Mouse (Mus musculus): ENCODE measurements around the gene Esrp2.

Esrp2 gene

DNA sequence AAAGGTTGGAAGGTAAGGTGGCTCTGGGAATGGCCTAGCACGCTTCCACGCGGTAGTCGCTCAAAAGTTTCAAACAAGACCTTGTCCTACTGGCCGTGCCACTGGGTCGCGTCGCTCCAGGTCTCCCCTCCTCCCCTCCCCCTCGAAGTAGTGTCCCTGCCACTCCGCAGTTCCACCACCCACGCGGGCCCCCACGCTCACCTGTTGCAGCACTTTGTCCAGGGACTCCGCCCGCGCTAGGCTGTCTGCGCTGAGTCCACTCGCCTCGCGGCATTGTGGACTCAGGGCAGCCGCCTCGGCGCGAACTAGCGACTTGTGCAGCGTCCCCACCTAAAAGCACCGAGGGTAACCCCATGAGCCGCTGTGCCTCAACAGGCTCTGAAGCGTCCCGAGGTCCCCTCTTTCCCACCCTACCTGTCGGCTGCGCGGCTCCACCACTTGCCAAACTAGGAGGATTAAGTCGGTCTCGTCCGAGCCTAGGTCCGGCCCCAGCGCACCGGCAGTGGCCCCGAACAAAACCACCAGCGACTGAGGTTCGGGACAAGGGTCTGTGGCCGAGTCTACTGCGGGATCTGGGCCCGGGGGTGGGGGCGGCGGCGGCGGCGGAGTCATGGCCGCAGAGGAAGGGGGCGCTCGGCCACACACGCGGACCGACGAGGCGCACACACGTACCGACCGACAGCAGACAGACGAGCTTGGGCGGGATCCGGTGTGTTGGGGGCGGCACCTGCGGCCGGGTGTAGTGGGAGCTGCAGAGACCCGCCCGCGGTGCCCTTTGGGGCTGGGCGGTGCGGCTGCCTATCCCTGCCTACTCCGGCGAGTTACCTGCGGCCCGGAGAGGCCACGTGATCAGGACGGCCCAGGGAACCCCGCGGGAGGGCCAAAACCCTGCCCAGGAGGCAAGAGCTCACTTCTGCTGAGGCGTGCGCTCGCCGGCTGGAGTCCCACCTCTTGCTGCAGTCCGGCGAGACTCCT, at the start of gene Esrp2:
Esrp2 (minus strand) TSS at position 819 of the 975 bp plus-strand sequence.
- peak; percentile 76 for DNase-seq

DNA sequence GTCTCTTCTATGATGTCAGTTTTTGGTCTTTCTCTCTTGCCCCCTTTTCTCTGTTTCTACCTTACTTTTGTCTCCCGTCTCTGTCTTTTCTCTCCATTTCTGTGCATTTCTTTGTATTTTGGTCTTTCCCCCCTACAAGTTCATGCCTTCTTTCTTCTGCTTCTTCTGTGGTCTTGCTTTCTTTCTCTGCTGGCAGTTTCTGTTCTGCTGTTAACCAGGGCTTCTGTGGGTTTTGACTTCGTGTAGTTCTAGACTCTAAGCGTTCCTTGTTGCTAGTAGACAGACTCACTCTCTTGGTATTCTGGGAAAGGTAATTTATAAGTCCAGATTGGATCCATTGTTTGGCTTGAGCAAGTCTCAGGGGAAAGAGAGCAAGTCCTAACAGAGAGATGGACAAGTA, 49.6 kb upstream of the Esrp2 start:
- no peak for DNase-seq

DNA sequence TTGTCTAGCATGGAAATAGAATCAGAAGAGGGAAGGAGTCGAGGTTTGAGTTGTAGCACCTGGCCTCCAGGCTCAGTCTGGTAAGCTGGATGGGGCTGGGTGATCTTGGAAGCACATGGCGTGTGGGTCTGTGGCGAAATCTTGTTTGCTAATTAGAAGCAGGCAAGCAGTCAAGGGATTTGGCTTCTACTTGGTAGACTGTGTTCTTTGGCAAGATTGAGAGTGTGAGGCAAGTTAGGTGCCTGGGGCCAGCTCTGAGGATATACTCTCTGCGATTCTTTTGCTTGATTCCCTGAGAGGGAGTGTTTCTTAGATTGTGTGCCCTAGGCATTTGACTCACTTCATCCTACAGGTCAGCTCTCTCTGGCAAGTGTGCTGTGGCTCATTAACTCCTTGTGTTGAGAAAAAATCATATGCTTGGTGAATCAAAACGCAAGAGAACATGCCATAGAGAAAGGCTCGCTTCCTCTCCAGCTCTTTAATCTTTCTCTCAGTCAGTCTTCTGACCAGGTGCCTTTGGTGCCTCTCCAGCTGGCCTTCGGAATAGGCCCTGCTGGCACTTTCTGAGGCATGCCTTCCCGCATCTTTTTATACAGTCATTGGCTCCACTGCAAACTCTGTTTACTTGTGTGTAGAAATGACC, 49.0 kb upstream of the Esrp2 start:
- DNase-seq = no peak

DNA sequence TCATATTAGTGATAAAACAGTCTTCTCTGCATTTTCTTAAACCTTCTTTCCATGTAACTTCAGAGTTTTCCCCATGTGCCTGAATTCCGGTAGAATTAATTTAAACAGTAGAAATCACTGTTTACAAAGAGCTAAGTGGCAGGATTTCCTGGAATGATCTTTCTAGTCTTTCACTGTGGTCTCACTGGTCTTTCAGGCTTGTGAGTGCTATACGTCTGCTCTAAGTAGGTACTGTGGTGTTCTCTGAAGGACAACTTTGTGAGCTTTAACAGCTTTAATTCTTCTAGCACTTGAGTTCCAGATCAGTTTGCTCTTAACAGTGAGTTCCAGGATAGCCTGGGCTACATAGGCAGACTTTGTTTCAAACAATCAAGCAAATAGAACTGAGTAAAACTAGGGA, 41.7 kb upstream of the Esrp2 start:
- DNase-seq = no peak

DNA sequence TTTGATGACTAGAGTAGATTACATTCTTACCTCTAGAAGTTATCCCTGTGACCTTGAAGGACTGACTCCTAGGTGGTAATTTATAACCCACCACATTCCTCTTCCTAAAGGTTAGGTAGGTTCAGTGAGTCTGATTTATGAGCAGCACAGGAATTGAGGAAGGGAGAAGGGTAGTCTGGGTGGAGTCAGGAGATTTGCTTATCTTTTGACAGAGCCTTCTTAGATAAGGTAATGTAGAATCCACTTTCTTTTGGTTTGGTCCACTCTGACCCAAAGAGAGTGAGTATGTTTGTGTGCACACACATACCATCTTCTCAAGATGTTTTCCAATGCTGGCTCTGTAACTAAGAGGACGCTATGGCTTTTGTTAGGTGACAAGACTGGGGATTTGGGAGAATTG, 40.8 kb upstream of the Esrp2 start:
- DNase-seq = no peak

GRCm38 (mm10) chr8:106176891-106177290, 40.1 kb upstream of the Esrp2 start:
- DNase-seq = no peak

DNA sequence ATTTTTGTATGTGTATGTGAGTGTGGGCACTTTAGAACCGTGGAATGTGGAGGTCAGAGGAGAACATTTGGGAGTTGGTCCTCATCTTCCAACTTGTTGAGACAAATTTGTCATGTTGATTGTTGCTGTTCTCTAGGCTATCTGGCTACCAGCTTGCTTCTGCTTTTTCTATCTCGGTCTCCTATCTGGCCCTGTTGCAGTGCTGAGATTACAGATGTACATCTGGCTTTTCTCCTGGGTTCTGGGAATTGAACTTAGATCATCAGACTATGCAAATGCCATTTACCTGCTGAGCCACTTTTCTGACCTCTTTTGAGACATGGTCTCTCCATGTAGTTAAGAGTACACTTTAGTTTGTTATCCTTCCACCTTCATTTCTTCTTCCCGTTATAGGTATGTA, 36.8 kb upstream of the Esrp2 start:
- DNase-seq = no peak

- no peak for DNase-seq
These were observed 33.2 kb upstream of the Esrp2 start for GRCm38 (mm10) chr8:106169934-106170480.

DNA sequence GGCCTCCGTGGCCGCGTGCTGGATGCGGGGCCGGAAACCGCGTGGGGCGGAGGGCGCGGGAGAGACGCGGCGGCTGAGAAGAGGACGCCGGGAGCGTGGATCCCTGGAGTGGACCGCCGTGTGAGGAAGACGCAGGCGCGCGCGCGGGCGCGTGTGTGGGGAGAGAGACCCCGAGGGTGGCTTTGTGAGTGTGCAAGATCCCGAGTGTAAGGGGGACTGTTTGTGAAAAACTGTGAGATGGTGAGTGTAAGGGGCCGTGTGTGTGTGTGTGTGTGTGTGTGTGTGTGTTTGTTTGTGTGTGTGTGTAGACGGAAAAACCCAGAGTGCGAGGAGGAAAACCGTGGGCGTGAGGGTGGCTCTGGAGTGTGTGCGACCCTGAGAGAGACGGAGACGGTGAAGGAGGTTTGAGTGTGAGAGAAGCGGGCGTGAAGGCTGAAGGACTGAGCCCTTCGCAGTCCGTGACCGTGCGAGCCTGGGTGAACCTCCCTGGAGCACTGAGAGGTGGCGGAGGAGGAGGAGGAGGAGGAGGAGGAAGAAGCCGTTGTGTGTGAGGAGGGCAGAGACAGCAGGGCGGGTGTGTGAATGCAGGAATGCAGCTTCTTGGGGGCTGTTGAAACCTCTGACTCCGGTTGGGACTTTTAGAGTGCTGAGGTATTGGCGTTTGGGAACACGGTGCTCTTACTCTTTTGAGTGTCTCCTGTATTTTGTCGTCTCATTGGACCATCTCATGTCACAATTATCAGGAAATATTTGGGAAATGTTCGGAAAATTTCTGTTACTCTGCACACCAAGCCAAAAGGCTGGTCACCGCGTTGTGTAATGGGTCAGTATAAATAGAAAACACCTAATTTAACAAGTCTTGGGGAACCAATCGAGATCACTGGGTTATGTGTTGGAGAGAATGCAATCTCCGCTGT, 32.5 kb upstream of the Esrp2 start:
- peak; percentile 62 for DNase-seq

DNA sequence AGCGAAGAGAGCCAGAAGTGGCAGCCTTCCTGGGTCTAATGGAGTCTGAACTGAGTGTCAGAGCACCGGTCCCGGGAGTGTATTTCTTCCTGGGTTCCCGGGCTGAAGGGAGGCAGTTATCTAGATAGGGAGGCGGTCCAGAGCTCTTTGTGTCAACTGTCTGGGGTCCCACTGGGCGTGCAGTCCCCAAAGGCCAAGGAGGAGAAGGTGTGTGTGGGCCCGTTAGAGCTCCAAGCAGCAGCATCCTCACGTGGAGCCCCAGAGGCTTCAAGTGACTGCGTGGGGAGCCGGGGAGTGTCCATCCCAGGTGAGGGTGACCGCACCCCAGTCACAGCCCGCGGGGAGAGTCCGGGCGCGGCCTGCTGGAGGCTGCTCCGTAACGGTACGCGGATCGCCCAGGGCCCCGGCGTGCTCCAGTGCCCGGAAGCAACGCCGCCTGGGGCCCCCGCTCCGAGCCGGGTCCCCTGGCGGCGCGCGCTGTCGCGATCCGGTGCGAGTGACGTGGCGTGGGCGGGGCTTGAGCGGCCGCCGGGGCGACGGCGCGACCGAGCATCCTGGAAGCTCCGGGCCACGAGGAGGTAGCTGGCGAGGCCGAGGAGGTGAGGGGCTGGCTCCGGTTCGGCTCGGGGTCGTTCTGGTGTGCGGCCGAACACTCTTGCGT, 31.7 kb upstream of the Esrp2 start, which contains the start of gene Slc7a6:
Slc7a6 (plus strand) TSS at position 502 of the 661 bp plus-strand sequence.
- peak; percentile 96 for DNase-seq

DNA sequence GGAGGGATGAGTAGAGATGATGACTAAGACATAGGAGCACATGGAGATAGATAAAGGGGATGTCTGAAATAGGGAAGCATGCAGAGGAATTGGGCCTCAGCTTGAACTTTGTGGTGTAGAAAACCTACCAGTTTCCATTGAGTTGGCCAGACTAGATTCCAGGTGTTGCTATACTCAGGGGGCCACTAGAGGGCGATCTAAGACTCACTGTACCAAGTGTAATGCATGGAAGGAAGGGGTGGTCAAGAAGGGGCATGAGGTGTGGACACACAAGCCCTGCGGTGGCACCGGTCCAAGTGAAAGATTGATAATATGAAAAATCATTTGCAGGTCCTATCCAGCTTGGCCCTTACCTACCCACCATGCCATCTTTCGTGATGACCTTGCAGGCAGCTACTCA, 28.7 kb upstream of the Esrp2 start:
- peak; percentile 80 for DNase-seq

- DNase-seq = no peak
These were observed 26.5 kb upstream of the Esrp2 start for GRCm38 (mm10) chr8:106163251-106163650.

DNA sequence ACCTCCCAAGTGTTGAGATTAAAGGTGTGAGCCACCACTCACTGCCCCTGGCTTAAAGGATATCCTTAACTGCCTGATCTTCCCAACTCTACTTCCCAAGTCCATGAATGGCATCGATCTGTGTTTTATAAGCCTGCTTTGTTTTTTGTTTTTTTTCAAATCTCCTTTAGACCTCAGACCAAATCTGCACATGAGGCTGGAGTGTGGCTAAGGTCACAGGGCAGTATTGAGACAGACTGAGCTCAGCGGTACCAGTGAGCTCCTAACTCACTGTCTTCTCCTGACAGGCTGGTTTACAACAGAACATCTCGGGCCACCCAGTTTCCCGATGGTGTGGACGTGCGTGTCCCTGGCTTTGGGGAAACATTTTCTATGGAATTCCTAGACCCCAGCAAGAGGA, 23.1 kb upstream of the Esrp2 start:
- DNase-seq = no peak

DNA sequence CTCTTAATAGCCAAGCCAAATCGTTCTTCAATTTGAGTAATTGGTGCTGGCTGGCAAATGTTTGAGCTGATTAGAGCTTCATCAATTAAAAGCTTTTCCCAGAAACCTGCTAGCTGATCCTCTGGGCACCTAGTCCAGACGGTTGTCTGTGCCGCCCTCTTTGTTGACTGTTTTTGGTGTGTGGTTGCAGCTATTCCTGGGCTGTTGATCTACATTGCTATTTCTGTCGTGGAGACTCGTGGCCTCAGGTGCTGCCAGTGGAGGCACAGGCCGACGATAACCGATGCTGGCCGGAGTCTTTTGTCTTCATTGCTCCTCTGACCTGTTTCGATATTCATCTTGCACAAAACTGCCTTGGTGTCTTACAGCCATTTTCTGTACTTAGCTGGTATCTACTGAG, 21.6 kb upstream of the Esrp2 start:
- DNase-seq = no peak

DNA sequence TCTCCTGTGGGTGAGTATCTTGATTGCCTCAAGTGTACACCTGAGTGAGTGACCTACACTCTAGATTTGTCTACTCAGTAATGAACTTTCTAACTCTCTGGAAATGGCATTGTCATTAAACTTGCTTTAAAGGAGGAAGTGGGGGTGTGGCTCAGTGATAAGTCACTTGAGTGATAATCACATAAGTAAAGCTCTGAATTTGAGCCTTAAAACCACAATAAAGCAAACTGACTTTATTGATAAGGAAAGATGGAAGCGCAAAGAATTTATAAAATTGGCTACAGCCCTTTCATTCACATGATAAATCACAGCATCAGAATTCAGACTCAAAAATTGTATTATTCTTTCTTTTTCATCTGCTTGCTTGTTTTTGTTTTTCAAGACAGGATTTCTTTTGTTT, 20.6 kb upstream of the Esrp2 start:
- no peak for DNase-seq

GRCm38 (mm10) chr8:106152876-106153275, 16.1 kb upstream of the Esrp2 start:
- DNase-seq = no peak

- no peak for DNase-seq
These were observed 14.3 kb upstream of the Esrp2 start for GRCm38 (mm10) chr8:106151041-106151440.

DNA sequence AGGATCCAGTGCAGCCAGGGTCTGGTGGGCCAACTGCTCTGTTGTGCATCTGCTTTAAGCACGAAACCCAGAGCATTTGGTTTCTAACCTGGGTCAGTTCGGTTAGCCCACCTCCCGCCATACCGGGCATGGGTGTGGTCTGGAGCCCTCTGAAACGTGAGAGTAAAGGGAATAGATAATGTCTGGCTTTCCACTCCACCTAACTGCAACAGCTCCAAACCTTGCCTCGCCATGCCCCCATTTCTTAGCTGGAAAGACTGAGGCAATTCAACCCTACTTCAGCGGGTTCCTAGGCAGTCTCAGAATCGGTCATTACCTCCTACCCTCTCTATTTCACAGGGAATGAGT, 13.9 kb upstream of the Esrp2 start:
- no peak for DNase-seq

DNA sequence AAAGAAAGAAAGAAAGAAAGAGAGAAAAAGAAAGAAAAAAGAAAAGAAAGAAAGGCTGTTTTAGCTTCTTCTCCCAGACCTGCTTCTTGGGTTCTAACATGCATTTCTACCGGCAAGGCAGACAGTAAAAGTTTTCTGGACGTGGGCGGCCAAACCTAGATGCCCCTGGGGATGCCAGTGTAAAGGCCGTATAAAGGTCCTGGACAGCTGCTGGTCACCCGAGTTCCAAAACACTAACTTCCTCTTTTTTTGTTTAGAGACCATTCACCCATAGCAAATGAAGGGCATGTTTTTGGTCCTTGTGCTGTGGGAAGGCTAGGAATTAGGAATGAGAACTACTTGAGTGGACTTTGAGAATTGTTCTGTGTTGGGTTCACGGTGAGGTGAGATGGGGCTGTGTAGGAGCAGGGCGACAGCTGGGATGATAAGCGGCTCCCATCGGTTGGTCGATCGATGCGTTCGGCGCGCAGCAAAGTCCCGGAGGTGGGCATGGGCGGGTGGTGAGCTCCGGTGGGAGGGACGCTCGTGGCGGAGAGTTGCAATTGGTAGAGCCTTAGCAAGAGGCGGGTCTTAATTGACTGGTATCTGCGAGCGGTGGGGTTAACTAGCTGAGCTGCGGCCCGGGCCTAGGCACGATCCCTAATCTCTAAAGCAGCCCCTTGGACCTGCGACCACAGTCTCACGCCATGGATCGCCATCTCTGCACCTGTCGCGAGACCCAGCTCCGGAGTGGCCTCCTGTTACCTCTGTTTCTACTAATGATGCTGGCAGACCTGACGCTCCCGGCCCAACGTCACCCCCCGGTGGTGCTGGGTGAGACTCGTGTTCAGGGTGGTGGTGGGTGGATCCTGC, 13.3 kb upstream of the Esrp2 start, which contains the start of gene Pla2g15:
Pla2g15 (plus strand) TSS at position 599 of the 852 bp plus-strand sequence.
- peak; percentile 96 for DNase-seq

- no peak for DNase-seq
These were observed 12.3 kb upstream of the Esrp2 start for GRCm38 (mm10) chr8:106149025-106149424.
